Comparison of ENCODE assay signal across 27 mouse cellular contexts in genomic region chr1:71953292-71953691, GRCm38 (mm10).
A peak's percentile ranks its signal among the peaks of the same experiment; 100 is the strongest.
DNase-seq lines count a peak whose midpoint lies in the region; ATAC-seq and TF ChIP-seq lines count a peak whose summit lies in the region.
"Had no signal": no experiment of that assay in that cellular context is flagged by ENCODE, and none has a peak within 500 bp of the region (broad histone marks: within the 10 kb centered on the region; RNA-seq: fewer than 3 reads in every experiment).

No protein-coding gene starts in this region.

- no peak for DNase-seq in limb, embryonic 10.5 days (ENCODE audit: low spot score)
- peak; percentile 22 for DNase-seq in R1 (ENCODE audit: low read depth, low spot score)
- no peak for DNase-seq in stomach, postnatal 0 days (ENCODE audit: low spot score)
- DNase-seq in left cerebral cortex, postnatal 14 days (ENCODE audit: low spot score in 2 of 2), result no peak
- DNase-seq: adrenal gland, adult 8-10 months; cerebellum, adult 9-10 months; gastrocnemius, postnatal 25 days; heart, adult 18-20 months; heart, postnatal 4 days; kidney, adult 8-10 months; kidney, postnatal 4 days; lung, postnatal 10 days; right cerebral cortex, adult 18-20 months; spleen, adult 18-20 months had no signal

- H3K4me1 ChIP-seq in limb, embryonic 13.5 days, result no peaks in the 10 kb centered on the region; the same call in 1 of the 2 replicates
- H3K4me1 ChIP-seq in limb, embryonic 10.5 days, result peaks cover 12% of the 10 kb centered on the region
- peaks cover 14% of the 10 kb centered on the region for H3K4me1 ChIP-seq in embryonic fibroblast, embryonic 13.5 days (ENCODE audit: control insufficient read depth, insufficient read depth, low read length)
- H3K4me1 ChIP-seq in stomach, postnatal 0 days (replicated peaks; ENCODE audit: control insufficient read depth, insufficient read depth), result no peaks in the 10 kb centered on the region
- no peaks in the 10 kb centered on the region for H3K4me1 ChIP-seq in midbrain, embryonic 15.5 days
- H3K4me1 ChIP-seq: forebrain, embryonic 12.5 days; hindbrain, embryonic 13.5 days; midbrain, embryonic 10.5 days; neural tube, embryonic 12.5 days had no signal

- TF ChIP-seq POLR2A in embryonic fibroblast, embryonic 13.5 days (IDR thresholded peaks at IDR 0.05; ENCODE audit: low read depth, low read length), result no peak

- no peak for TF ChIP-seq CTCF in embryonic fibroblast, embryonic 13.5 days (IDR thresholded peaks at IDR 0.05; ENCODE audit: borderline replicate concordance, insufficient read depth, low read length)
- no peak for TF ChIP-seq CTCF in stomach, postnatal 0 days (IDR thresholded peaks at IDR 0.05; ENCODE audit: low read depth)

- H3K27ac ChIP-seq in limb, embryonic 13.5 days, result no peak overlapping the region
- H3K27ac ChIP-seq in limb, embryonic 10.5 days, result no peak overlapping the region
- H3K27ac ChIP-seq in embryonic fibroblast, embryonic 13.5 days (ENCODE audit: insufficient read depth, low read length), result peak overlapping the region; percentile 68
- 0 out of 2 replicates have a peak overlapping the region, but pooled peaks have one; percentile 5 for H3K27ac ChIP-seq in stomach, postnatal 0 days (replicated peaks)
- H3K27ac ChIP-seq in midbrain, embryonic 15.5 days, result no peak overlapping the region
- H3K27ac ChIP-seq: forebrain, embryonic 12.5 days; hindbrain, embryonic 13.5 days; kidney, postnatal 0 days; midbrain, embryonic 10.5 days; neural tube, embryonic 12.5 days had no signal

- H3K4me3 ChIP-seq in limb, embryonic 13.5 days, result no peak overlapping the region
- H3K4me3 ChIP-seq in limb, embryonic 10.5 days, result no peak overlapping the region
- no peak overlapping the region for H3K4me3 ChIP-seq in embryonic fibroblast, embryonic 13.5 days (ENCODE audit: insufficient read depth, low read length)
- H3K4me3 ChIP-seq in stomach, postnatal 0 days (ENCODE audit: low read depth, low read length), result no peak overlapping the region
- H3K4me3 ChIP-seq in midbrain, embryonic 15.5 days, result no peak overlapping the region
- H3K4me3 ChIP-seq: forebrain, embryonic 12.5 days; heart, embryonic 12.5 days; hindbrain, embryonic 13.5 days; midbrain, embryonic 10.5 days; myocyte; neural tube, embryonic 12.5 days had no signal

- no peak for TF ChIP-seq EP300 in stomach, postnatal 0 days (optimal IDR thresholded peaks at IDR 0.05)

- H3K9ac ChIP-seq in limb, embryonic 13.5 days, result no peak overlapping the region
- no peak overlapping the region for H3K9ac ChIP-seq in stomach, postnatal 0 days (ENCODE audit: low read length)
- no peak overlapping the region for H3K9ac ChIP-seq in midbrain, embryonic 15.5 days
- H3K9ac ChIP-seq: forebrain, embryonic 12.5 days; heart, embryonic 12.5 days; hindbrain, embryonic 13.5 days; neural tube, embryonic 12.5 days had no signal

- no peaks in the 10 kb centered on the region for H3K36me3 ChIP-seq in limb, embryonic 13.5 days
- H3K36me3 ChIP-seq in limb, embryonic 10.5 days, result no peaks in the 10 kb centered on the region
- no peaks in the 10 kb centered on the region for H3K36me3 ChIP-seq in stomach, postnatal 0 days (ENCODE audit: control insufficient read depth, insufficient read depth, low read length)
- H3K36me3 ChIP-seq in midbrain, embryonic 15.5 days (replicated peaks), result no peaks in the 10 kb centered on the region
- H3K36me3 ChIP-seq: forebrain, embryonic 12.5 days; heart, embryonic 12.5 days; hindbrain, embryonic 13.5 days; midbrain, embryonic 10.5 days; neural tube, embryonic 12.5 days had no signal

- 53% methylated on average over 6 of the region's 6 CpGs for WGBS in limb, embryonic 13.5 days
- 81% methylated on average over 6 of the region's 6 CpGs for WGBS in limb, embryonic 10.5 days
- 41% methylated on average over 6 of the region's 6 CpGs for WGBS in stomach, postnatal 0 days
- WGBS in midbrain, embryonic 15.5 days, result 80% methylated on average over 6 of the region's 6 CpGs

- ATAC-seq in limb, embryonic 13.5 days (ENCODE audit: low FRiP score, low read depth), result peak; percentile 44; the same call in 1 of the 2 replicates
- ATAC-seq in stomach, postnatal 0 days (ENCODE audit: low FRiP score, low TSS enrichment), result peak; percentile 26; the same call in 1 of the 2 replicates
- no peak for ATAC-seq in midbrain, embryonic 15.5 days (replicated peaks)
- ATAC-seq: intestine, embryonic 16.5 days; midbrain, embryonic 16.5 days had no signal

- H3K9me3 ChIP-seq in limb, embryonic 13.5 days, result no peaks in the 10 kb centered on the region
- H3K9me3 ChIP-seq in limb, embryonic 10.5 days (replicated peaks), result no peaks in the 10 kb centered on the region
- H3K9me3 ChIP-seq in stomach, postnatal 0 days (ENCODE audit: control insufficient read depth, low read length), result no peaks in the 10 kb centered on the region
- H3K9me3 ChIP-seq in midbrain, embryonic 15.5 days, result no peaks in the 10 kb centered on the region
- H3K9me3 ChIP-seq: forebrain, embryonic 12.5 days; heart, embryonic 12.5 days; hindbrain, embryonic 13.5 days; midbrain, embryonic 10.5 days; neural tube, embryonic 12.5 days had no signal

- H3K27me3 ChIP-seq in limb, embryonic 13.5 days, result no peaks in the 10 kb centered on the region
- no peaks in the 10 kb centered on the region for H3K27me3 ChIP-seq in limb, embryonic 10.5 days (ENCODE audit: low read depth, poor library complexity, severe bottlenecking)
- no peaks in the 10 kb centered on the region for H3K27me3 ChIP-seq in stomach, postnatal 0 days (ENCODE audit: control insufficient read depth, insufficient read depth, low read length)
- no peaks in the 10 kb centered on the region for H3K27me3 ChIP-seq in midbrain, embryonic 15.5 days (replicated peaks)
- H3K27me3 ChIP-seq: forebrain, embryonic 12.5 days; heart, embryonic 12.5 days; hindbrain, embryonic 13.5 days; neural tube, embryonic 12.5 days had no signal

- intact Hi-C loops in left cerebral cortex, postnatal 14 days (cut with DNase I), result no loop called here

- no peak overlapping the region for H3K4me2 ChIP-seq in limb, embryonic 13.5 days (replicated peaks)
- H3K4me2 ChIP-seq in stomach, postnatal 0 days (replicated peaks; ENCODE audit: low read depth), result no peak overlapping the region
- no peak overlapping the region for H3K4me2 ChIP-seq in midbrain, embryonic 15.5 days
- H3K4me2 ChIP-seq: forebrain, embryonic 12.5 days; heart, embryonic 12.5 days; hindbrain, embryonic 13.5 days; liver, embryonic 11.5 days; neural tube, embryonic 12.5 days had no signal

Comparison
In these comparisons a context has a peak if more than half of its experiments do, and no peak if none do; other contexts are left out.
1. H3K27ac ChIP-seq: peak in embryonic fibroblast, embryonic 13.5 days (single experiment) and stomach, postnatal 0 days (single experiment); none in limb, embryonic 13.5 days (single experiment), limb, embryonic 10.5 days (single experiment) and midbrain, embryonic 15.5 days (single experiment).